Mouse (Mus musculus): ENCODE measurements around the gene Ccdc117. TPM values are rescaled to one million over a fixed set of nuclear protein-coding genes. Genes with fewer than 3 reads are reported as not detected.
A peak's percentile ranks its signal among the peaks of the same experiment; 100 is the strongest.
"Not testable (repeated sequence)": the region's sequence is repeated elsewhere in the genome, so short reads cannot be mapped to it uniquely, and the experiment has no call there.

Gene Ccdc117
- total RNA-seq, 2 experiments from 2014 or later, result 16.3 to 30.0 TPM

GRCm38 (mm10) chr11:5515655-5516054 lies 26.3 kb downstream of the Ccdc117 start:
- Histone ChIP-seq H3K4me3 (no peak overlapping the region), H3K27ac (no peak overlapping the region)
- intact Hi-C loops (cut with DNase I), result no loop called here
- no peak for TF ChIP-seq CTCF (IDR thresholded peaks at IDR 0.05)
- no peak for DNase-seq

GRCm38 (mm10) chr11:5515196-5515595 lies 26.8 kb downstream of the Ccdc117 start:
- no peak for DNase-seq
- intact Hi-C loops (cut with DNase I), result no loop called here
- Histone ChIP-seq H3K27ac (no peak overlapping the region), H3K4me3 (no peak overlapping the region)
- no peak for TF ChIP-seq CTCF (IDR thresholded peaks at IDR 0.05)

- no peak for TF ChIP-seq CTCF (IDR thresholded peaks at IDR 0.05)
- DNase-seq, result no peak
- Histone ChIP-seq H3K4me3 (no peak overlapping the region), H3K27ac (no peak overlapping the region)
- intact Hi-C loops (cut with DNase I), result no loop called here
These were observed 27.9 kb downstream of the Ccdc117 start for GRCm38 (mm10) chr11:5514091-5514490.

GRCm38 (mm10) chr11:5512961-5513360 lies 29.0 kb downstream of the Ccdc117 start:
- Histone ChIP-seq H3K27ac (no peak overlapping the region), H3K4me3 (no peak overlapping the region)
- no peak for DNase-seq
- no peak for TF ChIP-seq CTCF (IDR thresholded peaks at IDR 0.05)
- intact Hi-C loops (cut with DNase I), result no loop called here

GRCm38 (mm10) chr11:5512099-5512725 lies 29.8 kb downstream of the Ccdc117 start:
- Histone ChIP-seq H3K27ac (no peak overlapping the region), H3K4me3 (no peak overlapping the region)
- no peak for TF ChIP-seq CTCF (IDR thresholded peaks at IDR 0.05)
- intact Hi-C loops (cut with DNase I), result no loop called here
- no peak for DNase-seq

GRCm38 (mm10) chr11:5510686-5511085 lies 31.3 kb downstream of the Ccdc117 start:
- intact Hi-C loops (cut with DNase I); H3K27ac ChIP-seq; H3K4me3 ChIP-seq; DNase-seq: not testable (repeated sequence)

GRCm38 (mm10) chr11:5510099-5510391 lies 31.9 kb downstream of the Ccdc117 start:
- intact Hi-C loops (cut with DNase I), result no loop called here
- TF ChIP-seq CTCF (IDR thresholded peaks at IDR 0.05), result no peak

GRCm38 (mm10) chr11:5509215-5510098 lies 32.5 kb downstream of the Ccdc117 start:
- DNase-seq, result no peak
- no peak overlapping the region for H3K4me3 ChIP-seq
- peak overlapping the region; percentile 2; the same call in 1 of the 2 replicates for H3K27ac ChIP-seq
- intact Hi-C loops (cut with DNase I), result no loop called here
- no peak for TF ChIP-seq CTCF (IDR thresholded peaks at IDR 0.05)

More at GRCm38 (mm10) chr11:5510099-5510391, 31.9 kb downstream of the Ccdc117 start:
- Histone ChIP-seq H3K4me3 (no peak overlapping the region), H3K27ac (peak overlapping the region; percentile 2; the same call in 1 of the 2 replicates)
- no peak for DNase-seq

GRCm38 (mm10) chr11:5505856-5506575 lies 36.0 kb downstream of the Ccdc117 start:
- H3K4me3 ChIP-seq, result peak overlapping the region; percentile 65
- TF ChIP-seq CTCF (IDR thresholded peaks at IDR 0.05), result no peak
- H3K27ac ChIP-seq, result peak overlapping the region; percentile 81
- no peak for DNase-seq
- intact Hi-C loops (cut with DNase I), result no loop called here

- Histone ChIP-seq H3K4me3 (no peak overlapping the region), H3K27ac (peak overlapping the region; percentile 31; the same call in 1 of the 2 replicates)
- peak; percentile 66 for DNase-seq
- TF ChIP-seq CTCF (IDR thresholded peaks at IDR 0.05), result no peak
- intact Hi-C loops (cut with DNase I), result no loop called here
These were observed 39.5 kb downstream of the Ccdc117 start for GRCm38 (mm10) chr11:5502351-5503051.

- H3K4me3 ChIP-seq, result no peak overlapping the region
- no peak for DNase-seq
- intact Hi-C loops (cut with DNase I), result no loop called here
- TF ChIP-seq CTCF (IDR thresholded peaks at IDR 0.05), result no peak
- no peak overlapping the region for H3K27ac ChIP-seq
These were observed 40.9 kb downstream of the Ccdc117 start for GRCm38 (mm10) chr11:5500903-5501741.

All from gastrocnemius, adult 2 months (tissue).